Mouse (Mus musculus) ES-Bruce4 (cell line): ENCODE results near the gene Padi3. TPM values are rescaled to one million over a fixed set of nuclear protein-coding genes. Genes with fewer than 3 reads are reported as not detected.

ENCODE experiments used
- H3K27ac ChIP-seq: 2 replicates; pipeline ENCODE4 v1.5.1; 2012; ENCODE audit warnings: low read length, inconsistent platforms; ENCODE audit not compliant: insufficient read depth
- H3K27me3 ChIP-seq: 2 replicates; pipeline ENCODE4 v1.6.1; 2012; ENCODE audit warnings: mild to moderate bottlenecking, low read length, inconsistent platforms; ENCODE audit not compliant: control insufficient read depth, poor library complexity, insufficient read depth, severe bottlenecking
- H3K36me3 ChIP-seq: 2 replicates; pipeline ENCODE4 v1.6.1; 2012; ENCODE audit warnings: inconsistent platforms, mild to moderate bottlenecking, low read length, moderate library complexity; ENCODE audit not compliant: control insufficient read depth, poor library complexity, insufficient read depth, severe bottlenecking
- H3K4me1 ChIP-seq: one replicate; pipeline ENCODE4 v1.8.1; 2011; ENCODE audit warnings: low read length; ENCODE audit not compliant: control insufficient read depth, insufficient read depth
- H3K4me3 ChIP-seq: 2 replicates; pipeline ENCODE4 v1.5.1; 2011; ENCODE audit warnings: low read depth, mild to moderate bottlenecking, low read length
- H3K9ac ChIP-seq: 2 replicates; pipeline ENCODE4 v1.6.1; 2012; ENCODE audit warnings: low read depth, mild to moderate bottlenecking, inconsistent platforms; ENCODE audit not compliant: poor library complexity, severe bottlenecking
- H3K9me3 ChIP-seq: replicated peaks from 2 replicates; pipeline ENCODE4 v1.6.1; 2012; ENCODE audit warnings: mild to moderate bottlenecking, low read length, inconsistent platforms; ENCODE audit not compliant: control insufficient read depth, poor library complexity, insufficient read depth, severe bottlenecking
- CTCF ChIP-seq: IDR thresholded peaks from one replicate; pipeline ENCODE4 v1.8.1; 2011; ENCODE audit warnings: low read depth, low read length
- EP300 ChIP-seq: IDR thresholded peaks from 2 replicates; pipeline ENCODE4 v1.6.1; 2011; ENCODE audit warnings: low read depth, low read length; ENCODE audit not compliant: insufficient read depth
- POLR2A ChIP-seq: IDR thresholded peaks from one replicate; pipeline ENCODE4 v1.8.1; 2011; ENCODE audit warnings: low read length; ENCODE audit not compliant: insufficient read depth
- polyA plus RNA-seq: library from polyadenylated mRNA; stranded (reverse); fragments of >200 nt; gene quantifications from 2 replicates; pipeline ENCODE4 v1.2.4, GENCODE M21; 2011; ENCODE audit warnings: low read depth; ENCODE audit not compliant: missing spikeins, insufficient read depth, insufficient read length

Padi3 gene
- polyA plus RNA-seq, 1 experiment, result 2.8 TPM

DNA sequence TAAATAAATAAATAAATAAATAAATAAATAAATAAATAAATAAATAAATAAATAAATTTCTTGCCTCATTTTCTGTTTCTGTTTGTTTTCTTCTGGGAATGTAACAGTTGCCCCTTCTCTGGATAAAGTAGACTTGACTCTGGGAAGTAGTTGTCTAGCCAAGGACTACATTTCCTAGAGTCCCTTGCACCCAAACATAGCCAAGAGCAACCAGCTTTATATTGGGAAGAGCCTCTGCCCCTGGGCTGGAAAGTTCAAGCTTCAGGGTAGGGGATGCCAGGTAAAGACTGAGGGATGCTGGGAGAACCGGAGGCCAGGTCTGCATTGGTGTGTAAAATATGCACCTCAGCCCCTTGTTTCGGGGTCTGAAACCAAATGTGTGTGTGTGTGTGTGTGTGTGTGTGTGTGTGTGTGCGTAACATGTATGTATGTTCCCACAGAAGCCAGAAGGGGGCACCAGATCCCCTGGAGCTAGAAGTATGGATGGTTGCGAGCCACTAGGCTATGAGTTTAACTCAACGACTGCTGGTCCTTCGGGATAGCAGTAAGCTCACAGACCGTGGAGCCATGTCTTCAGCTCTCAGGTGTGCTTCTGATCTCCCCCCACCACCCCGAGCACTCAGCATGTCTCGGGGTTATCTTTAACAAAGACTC lies 26.0 kb downstream of the Padi3 start:
- H3K9ac ChIP-seq, result no peak overlapping the region
- no peaks in the 10 kb centered on the region for H3K36me3 ChIP-seq
- TF ChIP-seq CTCF, result no peak
- no peak for TF ChIP-seq EP300
- TF ChIP-seq POLR2A, result no peak
- no peaks in the 10 kb centered on the region for H3K27me3 ChIP-seq
- H3K9me3 ChIP-seq, result no peaks in the 10 kb centered on the region
- H3K27ac ChIP-seq, result no peak overlapping the region
- H3K4me1 ChIP-seq, result no peaks in the 10 kb centered on the region
- no peak overlapping the region for H3K4me3 ChIP-seq

DNA sequence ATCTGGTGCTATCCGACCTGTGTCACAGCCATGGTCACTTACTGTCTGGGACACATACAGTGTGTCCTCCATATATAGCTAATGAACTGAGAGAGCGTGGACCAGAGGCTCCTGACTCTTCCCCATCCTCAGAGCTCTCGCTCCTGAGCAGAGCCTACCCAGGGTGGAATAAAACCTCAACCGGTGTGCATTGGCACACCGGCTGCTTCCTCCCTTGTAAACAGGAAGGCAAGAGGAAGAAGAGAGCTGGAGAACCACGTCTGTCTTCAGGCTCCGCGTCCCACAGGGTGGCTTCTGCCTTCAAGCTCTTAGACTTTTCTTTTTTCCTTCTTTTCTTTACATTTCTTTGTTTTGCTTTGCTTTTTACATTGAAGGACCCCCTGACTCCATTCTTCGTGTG lies 27.6 kb downstream of the Padi3 start:
- H3K4me1 ChIP-seq, result no peaks in the 10 kb centered on the region
- no peaks in the 10 kb centered on the region for H3K9me3 ChIP-seq
- TF ChIP-seq CTCF, result no peak
- TF ChIP-seq EP300, result no peak
- TF ChIP-seq POLR2A, result no peak
- H3K9ac ChIP-seq, result no peak overlapping the region
- H3K36me3 ChIP-seq, result no peaks in the 10 kb centered on the region
- no peak overlapping the region for H3K27ac ChIP-seq
- no peaks in the 10 kb centered on the region for H3K27me3 ChIP-seq
- H3K4me3 ChIP-seq, result no peak overlapping the region

DNA sequence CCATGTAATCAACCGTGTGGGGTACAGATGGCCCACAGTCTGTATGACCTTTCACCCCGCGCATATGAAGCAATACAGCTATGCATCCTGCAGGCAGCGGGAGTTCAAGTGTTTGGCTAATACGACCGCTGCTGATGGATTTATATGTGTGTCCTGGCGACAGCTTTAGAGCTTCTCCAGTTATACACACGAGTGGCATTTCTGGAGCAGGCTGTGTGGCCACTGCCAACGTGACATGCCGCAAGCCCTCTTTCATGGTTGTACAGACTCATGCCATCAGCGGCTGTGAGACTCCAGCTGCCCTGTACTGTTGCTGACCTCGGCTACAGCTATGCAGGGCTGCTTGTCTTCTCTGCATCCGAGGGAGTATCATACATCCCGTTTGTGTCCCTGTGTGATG lies 29.9 kb downstream of the Padi3 start:
- Histone ChIP-seq H3K36me3 (no peaks in the 10 kb centered on the region), H3K9ac (no peak overlapping the region), H3K4me1 (no peaks in the 10 kb centered on the region), H3K9me3 (no peaks in the 10 kb centered on the region), H3K27ac (no peak overlapping the region), H3K4me3 (no peak overlapping the region), H3K27me3 (no peaks in the 10 kb centered on the region)
- TF ChIP-seq EP300 (no peak), POLR2A (no peak), CTCF (no peak)

DNA sequence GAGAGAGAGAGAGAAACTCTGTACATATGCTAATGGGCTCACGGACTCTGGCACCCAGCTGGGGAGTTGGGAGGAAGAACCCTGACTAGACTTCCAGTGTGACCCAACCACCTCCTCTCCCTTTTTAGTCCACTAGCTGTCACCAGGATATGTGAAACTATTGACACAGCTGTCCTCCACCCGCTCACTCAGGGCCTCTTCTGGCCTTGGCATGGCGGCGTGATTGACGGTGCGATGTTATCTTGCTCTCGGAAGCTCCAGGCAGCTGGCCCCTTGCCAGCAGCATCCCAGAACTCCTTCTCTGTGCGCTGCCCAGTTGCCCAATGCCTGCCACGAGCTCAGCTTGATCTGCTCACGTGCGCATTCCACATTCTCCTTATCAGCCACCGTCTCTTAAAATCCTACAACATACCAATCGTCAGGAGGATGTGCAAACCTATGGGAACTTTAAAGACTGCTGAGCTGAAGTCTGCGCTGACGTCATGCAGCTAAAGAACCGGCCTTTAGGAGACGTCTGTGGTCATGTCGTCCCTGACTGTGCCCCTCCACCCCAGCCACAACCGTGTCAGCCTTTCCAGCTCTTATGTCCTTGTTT lies 30.5 kb downstream of the Padi3 start:
- TF ChIP-seq EP300, result no peak
- no peak for TF ChIP-seq CTCF
- TF ChIP-seq POLR2A, result no peak
- Histone ChIP-seq H3K27ac (no peak overlapping the region), H3K36me3 (no peaks in the 10 kb centered on the region), H3K9me3 (no peaks in the 10 kb centered on the region), H3K9ac (no peak overlapping the region), H3K4me3 (no peak overlapping the region), H3K4me1 (peaks cover under 1% of the 10 kb centered on the region), H3K27me3 (no peaks in the 10 kb centered on the region)

DNA sequence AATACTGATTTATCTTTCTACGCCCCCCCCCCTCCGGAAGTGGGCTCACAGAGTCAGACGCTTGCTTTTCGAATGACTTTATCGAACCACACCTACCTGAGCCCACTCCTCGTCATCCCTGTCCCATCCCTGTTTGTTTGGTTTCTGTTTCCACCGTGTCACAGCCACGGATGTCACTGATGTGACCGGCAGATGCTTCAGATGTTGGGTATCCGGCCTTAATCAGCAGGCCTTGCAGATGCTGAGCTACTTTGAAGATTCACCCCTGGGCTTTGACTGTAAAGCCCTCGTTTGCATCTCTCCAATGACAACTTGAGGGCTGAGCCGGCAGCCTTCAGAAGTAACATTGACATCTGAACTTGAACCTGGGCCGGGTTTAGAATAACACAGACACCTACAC lies 33.8 kb downstream of the Padi3 start:
- no peaks in the 10 kb centered on the region for H3K36me3 ChIP-seq
- H3K4me1 ChIP-seq, result peaks cover 8% of the 10 kb centered on the region
- no peak overlapping the region for H3K27ac ChIP-seq
- H3K27me3 ChIP-seq, result no peaks in the 10 kb centered on the region
- H3K9ac ChIP-seq, result no peak overlapping the region
- H3K4me3 ChIP-seq, result no peak overlapping the region
- H3K9me3 ChIP-seq, result no peaks in the 10 kb centered on the region
- TF ChIP-seq POLR2A, result no peak
- TF ChIP-seq CTCF, result no peak
- no peak for TF ChIP-seq EP300

DNA sequence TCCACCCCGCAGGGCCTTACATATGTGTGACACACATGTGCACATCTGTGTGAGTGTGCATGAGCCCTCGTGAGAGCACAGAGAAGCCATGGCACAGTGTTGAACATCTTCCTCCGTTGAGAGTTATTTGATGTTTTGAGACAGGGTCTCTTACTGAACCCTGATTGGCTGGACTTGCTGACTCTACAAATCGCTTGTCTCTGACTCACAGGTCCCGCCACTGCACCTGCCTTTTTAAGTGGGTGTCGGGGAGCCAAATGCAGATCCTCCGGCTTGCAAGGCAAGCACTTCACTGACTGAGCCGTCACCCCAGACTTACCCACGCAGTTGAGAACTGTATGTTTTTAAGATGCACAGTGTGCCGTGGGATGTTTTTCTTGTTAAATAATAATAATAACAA lies 34.6 kb downstream of the Padi3 start:
- H3K9me3 ChIP-seq, result no peaks in the 10 kb centered on the region
- no peak overlapping the region for H3K9ac ChIP-seq
- TF ChIP-seq CTCF, result no peak
- no peak overlapping the region for H3K27ac ChIP-seq
- H3K4me3 ChIP-seq, result no peak overlapping the region
- H3K36me3 ChIP-seq, result no peaks in the 10 kb centered on the region
- peaks cover 8% of the 10 kb centered on the region for H3K4me1 ChIP-seq
- H3K27me3 ChIP-seq, result no peaks in the 10 kb centered on the region
